Mouse (Mus musculus): ENCODE data around the gene Cacna1a. TPM values are rescaled to one million over a fixed set of nuclear protein-coding genes. Genes with fewer than 3 reads are reported as not detected.

Gene Cacna1a
- polyA plus RNA-seq, 1 experiment from 2014 or later, result 4.5 TPM

- WGBS, result 77% methylated on average over 1 of the region's 1 CpGs
- Histone ChIP-seq H3K4me1 (ENCODE audit: control insufficient read depth, insufficient read depth, low read length) (no peaks in the 10 kb centered on the region; the same call in 1 of the 2 replicates), H3K36me3 (ENCODE audit: control insufficient read depth, insufficient read depth, low read length) (no peaks in the 10 kb centered on the region), H3K27me3 (replicated peaks; ENCODE audit: control insufficient read depth, insufficient read depth, low read length) (peaks cover 29% of the 10 kb centered on the region), H3K27ac (replicated peaks; ENCODE audit: low read depth, low read length) (no peak overlapping the region), H3K9ac (ENCODE audit: low read depth, low read length) (no peak overlapping the region), H3K9me3 (ENCODE audit: control insufficient read depth, low read length) (no peaks in the 10 kb centered on the region), H3K4me3 (ENCODE audit: low read depth, low read length) (no peak overlapping the region), H3K4me2 (ENCODE audit: low read depth, low read length) (no peak overlapping the region)
- ATAC-seq (ENCODE audit: low read depth) (no peak), DNase-seq (ENCODE audit: low spot score) (no peak)
Observed at GRCm38 (mm10) chr8:84564042-84564441, 175.8 kb downstream of the Cacna1a start.

GRCm38 (mm10) chr8:84565577-84566360, 177.5 kb downstream of the Cacna1a start:
- ATAC-seq (ENCODE audit: low read depth) (no peak), DNase-seq (ENCODE audit: low spot score) (no peak)
- H3K4me1 ChIP-seq (ENCODE audit: control insufficient read depth, insufficient read depth, low read length), result no peaks in the 10 kb centered on the region; the same call in 1 of the 2 replicates
- no peak overlapping the region for H3K4me2 ChIP-seq (ENCODE audit: low read depth, low read length)
- no peak overlapping the region for H3K27ac ChIP-seq (replicated peaks; ENCODE audit: low read depth, low read length)
- no peak overlapping the region for H3K9ac ChIP-seq (ENCODE audit: low read depth, low read length)
- no peak overlapping the region for H3K4me3 ChIP-seq (ENCODE audit: low read depth, low read length)
- peaks cover 12% of the 10 kb centered on the region for H3K27me3 ChIP-seq (replicated peaks; ENCODE audit: control insufficient read depth, insufficient read depth, low read length)
- 73% methylated on average over 24 of the region's 25 CpGs for WGBS
- H3K36me3 ChIP-seq (ENCODE audit: control insufficient read depth, insufficient read depth, low read length), result no peaks in the 10 kb centered on the region
- no peaks in the 10 kb centered on the region for H3K9me3 ChIP-seq (ENCODE audit: control insufficient read depth, low read length)

GRCm38 (mm10) chr8:84566816-84567413, 178.7 kb downstream of the Cacna1a start:
- Histone ChIP-seq H3K9ac (ENCODE audit: low read depth, low read length) (no peak overlapping the region), H3K4me3 (ENCODE audit: low read depth, low read length) (no peak overlapping the region), H3K36me3 (ENCODE audit: control insufficient read depth, insufficient read depth, low read length) (no peaks in the 10 kb centered on the region), H3K27me3 (replicated peaks; ENCODE audit: control insufficient read depth, insufficient read depth, low read length) (peaks cover 6% of the 10 kb centered on the region), H3K9me3 (ENCODE audit: control insufficient read depth, low read length) (no peaks in the 10 kb centered on the region), H3K4me1 (ENCODE audit: control insufficient read depth, insufficient read depth, low read length) (no peaks in the 10 kb centered on the region; the same call in 1 of the 2 replicates), H3K4me2 (ENCODE audit: low read depth, low read length) (no peak overlapping the region), H3K27ac (replicated peaks; ENCODE audit: low read depth, low read length) (no peak overlapping the region)
- WGBS, result 79% methylated on average over 12 of the region's 12 CpGs
- DNase-seq (ENCODE audit: low spot score) (no peak), ATAC-seq (ENCODE audit: low read depth) (no peak)

GRCm38 (mm10) chr8:84567541-84567940, 179.3 kb downstream of the Cacna1a start:
- Histone ChIP-seq H3K36me3 (ENCODE audit: control insufficient read depth, insufficient read depth, low read length) (no peaks in the 10 kb centered on the region), H3K4me1 (ENCODE audit: control insufficient read depth, insufficient read depth, low read length) (no peaks in the 10 kb centered on the region; the same call in 1 of the 2 replicates), H3K9ac (ENCODE audit: low read depth, low read length) (no peak overlapping the region), H3K9me3 (ENCODE audit: control insufficient read depth, low read length) (no peaks in the 10 kb centered on the region), H3K4me2 (ENCODE audit: low read depth, low read length) (no peak overlapping the region), H3K4me3 (ENCODE audit: low read depth, low read length) (no peak overlapping the region), H3K27ac (replicated peaks; ENCODE audit: low read depth, low read length) (no peak overlapping the region), H3K27me3 (replicated peaks; ENCODE audit: control insufficient read depth, insufficient read depth, low read length) (peaks cover 6% of the 10 kb centered on the region)
- ATAC-seq (ENCODE audit: low read depth) (no peak), DNase-seq (ENCODE audit: low spot score) (no peak)
- WGBS, result 64% methylated on average over 19 of the region's 19 CpGs

GRCm38 (mm10) chr8:84568737-84569136, 180.5 kb downstream of the Cacna1a start:
- peaks cover 3% of the 10 kb centered on the region for H3K27me3 ChIP-seq (replicated peaks; ENCODE audit: control insufficient read depth, insufficient read depth, low read length)
- H3K9me3 ChIP-seq (ENCODE audit: control insufficient read depth, low read length), result no peaks in the 10 kb centered on the region
- WGBS, result 82% methylated on average over 8 of the region's 8 CpGs
- H3K4me2 ChIP-seq (ENCODE audit: low read depth, low read length), result no peak overlapping the region
- no peaks in the 10 kb centered on the region for H3K36me3 ChIP-seq (ENCODE audit: control insufficient read depth, insufficient read depth, low read length)
- DNase-seq (ENCODE audit: low spot score) (no peak), ATAC-seq (ENCODE audit: low read depth) (no peak)
- H3K4me1 ChIP-seq (ENCODE audit: control insufficient read depth, insufficient read depth, low read length), result no peaks in the 10 kb centered on the region; the same call in 1 of the 2 replicates
- no peak overlapping the region for H3K27ac ChIP-seq (replicated peaks; ENCODE audit: low read depth, low read length)
- no peak overlapping the region for H3K9ac ChIP-seq (ENCODE audit: low read depth, low read length)
- H3K4me3 ChIP-seq (ENCODE audit: low read depth, low read length), result no peak overlapping the region

- Histone ChIP-seq H3K4me2 (ENCODE audit: low read depth, low read length) (peak overlapping the region; percentile 33), H3K9ac (ENCODE audit: low read depth, low read length) (no peak overlapping the region), H3K4me3 (ENCODE audit: low read depth, low read length) (no peak overlapping the region), H3K4me1 (ENCODE audit: control insufficient read depth, insufficient read depth, low read length) (no peaks in the 10 kb centered on the region; the same call in 1 of the 2 replicates), H3K27ac (replicated peaks; ENCODE audit: low read depth, low read length) (no peak overlapping the region), H3K36me3 (ENCODE audit: control insufficient read depth, insufficient read depth, low read length) (no peaks in the 10 kb centered on the region), H3K9me3 (ENCODE audit: control insufficient read depth, low read length) (no peaks in the 10 kb centered on the region), H3K27me3 (replicated peaks; ENCODE audit: control insufficient read depth, insufficient read depth, low read length) (no peaks in the 10 kb centered on the region; the same call in 1 of the 2 replicates)
- 38% methylated on average over 25 of the region's 25 CpGs for WGBS
- DNase-seq (ENCODE audit: low spot score), result no peak
- no peak for ATAC-seq (ENCODE audit: low read depth)
Observed at GRCm38 (mm10) chr8:84569921-84570673, 181.9 kb downstream of the Cacna1a start.

- ATAC-seq (ENCODE audit: low read depth) (no peak), DNase-seq (ENCODE audit: low spot score) (no peak)
- H3K4me1 ChIP-seq (ENCODE audit: control insufficient read depth, insufficient read depth, low read length), result no peaks in the 10 kb centered on the region
- H3K4me3 ChIP-seq (ENCODE audit: low read depth, low read length), result no peak overlapping the region
- 73% methylated on average over 4 of the region's 4 CpGs for WGBS
- no peak overlapping the region for H3K27ac ChIP-seq (replicated peaks; ENCODE audit: low read depth, low read length)
- H3K9ac ChIP-seq (ENCODE audit: low read depth, low read length), result no peak overlapping the region
- H3K36me3 ChIP-seq (ENCODE audit: control insufficient read depth, insufficient read depth, low read length), result no peaks in the 10 kb centered on the region
- no peaks in the 10 kb centered on the region for H3K27me3 ChIP-seq (replicated peaks; ENCODE audit: control insufficient read depth, insufficient read depth, low read length)
- H3K4me2 ChIP-seq (ENCODE audit: low read depth, low read length), result no peak overlapping the region
- no peaks in the 10 kb centered on the region for H3K9me3 ChIP-seq (ENCODE audit: control insufficient read depth, low read length)
Observed at GRCm38 (mm10) chr8:84577432-84577831, 189.2 kb downstream of the Cacna1a start.

- DNase-seq (ENCODE audit: low spot score), result peak; percentile 48
- Histone ChIP-seq H3K4me2 (ENCODE audit: low read depth, low read length) (no peak overlapping the region), H3K27me3 (replicated peaks; ENCODE audit: control insufficient read depth, insufficient read depth, low read length) (no peaks in the 10 kb centered on the region), H3K9ac (ENCODE audit: low read depth, low read length) (no peak overlapping the region), H3K4me1 (ENCODE audit: control insufficient read depth, insufficient read depth, low read length) (no peaks in the 10 kb centered on the region), H3K36me3 (ENCODE audit: control insufficient read depth, insufficient read depth, low read length) (no peaks in the 10 kb centered on the region), H3K9me3 (ENCODE audit: control insufficient read depth, low read length) (no peaks in the 10 kb centered on the region), H3K4me3 (ENCODE audit: low read depth, low read length) (no peak overlapping the region), H3K27ac (replicated peaks; ENCODE audit: low read depth, low read length) (no peak overlapping the region)
- ATAC-seq (ENCODE audit: low read depth), result no peak
- WGBS, result 4% methylated on average over 3 of the region's 3 CpGs
Observed at GRCm38 (mm10) chr8:84579595-84579994, 191.4 kb downstream of the Cacna1a start.
